Mouse (Mus musculus): ENCODE results near the gene Olfr816.
"Not testable (repeated sequence)": the region's sequence is repeated elsewhere in the genome, so short reads cannot be mapped to it uniquely, and the experiment has no call there.

Olfr816 gene

DNA sequence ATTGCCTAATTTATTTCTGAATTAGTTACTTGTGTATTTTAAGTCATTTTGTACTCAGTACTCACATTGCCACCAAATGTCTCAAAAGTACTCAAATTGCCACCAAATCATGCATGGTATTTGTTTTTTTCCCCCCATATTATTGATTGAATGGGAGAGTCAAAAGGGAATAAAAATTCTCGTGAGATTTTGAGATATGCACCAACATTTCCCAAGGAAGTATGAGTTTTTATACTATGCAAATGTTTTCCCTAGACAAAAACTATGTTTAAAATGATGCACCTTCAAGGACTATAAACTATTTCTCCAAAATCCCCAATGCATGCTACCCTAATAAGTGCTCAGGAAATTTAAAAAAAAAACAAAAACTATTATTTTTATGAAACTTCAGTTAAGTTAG lies at the start of gene Olfr816:
Olfr816 (minus strand) TSS at position 101 of the 400 bp plus-strand sequence.
- no peak for DNase-seq (ENCODE audit: low spot score)

DNA sequence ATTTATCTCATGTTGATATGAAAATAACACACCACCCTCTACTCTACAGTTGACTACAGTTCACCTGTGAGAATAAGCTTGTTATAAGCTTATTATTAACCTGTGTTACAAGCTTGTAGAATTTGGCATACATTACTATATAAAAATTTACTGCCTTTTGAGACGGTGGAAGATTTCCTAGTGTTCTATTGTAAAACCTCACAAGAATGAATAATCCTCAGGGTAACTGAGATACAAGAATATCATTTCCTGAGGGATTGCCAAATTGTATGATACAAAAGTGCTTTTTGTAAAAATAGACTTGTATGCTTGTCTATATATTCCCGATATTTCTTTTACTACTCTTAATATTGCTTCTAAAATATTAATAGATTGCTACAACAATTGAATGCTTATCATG lies 33.6 kb upstream of the Olfr816 start, which contains the start of gene Olfr818:
Olfr818 (minus strand) TSS at position 101 of the 400 bp plus-strand sequence.
- DNase-seq (ENCODE audit: low spot score), result no peak

DNA sequence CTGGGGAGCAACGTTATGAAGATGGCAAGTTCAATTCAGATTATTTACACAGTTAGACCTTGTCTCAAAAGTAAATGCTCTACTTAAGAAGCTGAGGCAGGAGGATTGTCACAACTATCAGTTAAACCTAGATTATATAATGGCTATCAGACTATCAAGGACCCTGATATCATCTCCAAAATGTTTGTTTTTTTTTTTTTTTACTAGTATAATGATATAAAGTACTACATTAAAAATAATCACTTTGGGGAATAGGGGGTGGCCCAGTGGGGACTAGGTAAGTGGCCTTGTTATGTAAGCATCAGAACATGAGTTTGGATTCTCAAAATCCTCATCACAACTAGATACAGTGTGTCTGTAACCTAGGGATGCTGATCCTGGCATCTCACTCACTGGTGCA lies 9.6 kb downstream of the Olfr816 start, which contains the start of gene Olfr815:
Olfr815 (minus strand) TSS at position 101 of the 400 bp plus-strand sequence.
- DNase-seq (ENCODE audit: low spot score), result not testable (repeated sequence)

DNA sequence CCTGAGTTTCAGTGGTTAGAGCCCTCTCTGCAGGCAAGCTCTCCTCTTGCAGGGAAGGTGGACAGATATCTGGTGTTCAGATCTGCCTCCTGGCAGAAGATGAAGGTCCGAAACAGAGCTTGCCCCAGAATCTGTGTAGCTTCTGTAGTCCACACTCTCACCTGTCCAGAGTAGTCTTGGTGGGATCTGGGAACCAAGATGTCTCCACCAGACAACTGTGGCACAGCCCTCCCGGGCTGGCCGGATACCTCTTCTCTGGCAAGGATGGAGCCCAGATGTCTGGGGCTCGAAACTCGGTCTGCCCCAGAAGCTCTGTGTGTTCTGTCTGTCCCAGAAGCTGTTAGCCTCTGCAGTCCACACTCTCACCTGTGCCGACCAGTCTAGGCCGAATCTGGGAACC lies 29.5 kb downstream of the Olfr816 start:
- DNase-seq (ENCODE audit: low spot score), result no peak

DNA sequence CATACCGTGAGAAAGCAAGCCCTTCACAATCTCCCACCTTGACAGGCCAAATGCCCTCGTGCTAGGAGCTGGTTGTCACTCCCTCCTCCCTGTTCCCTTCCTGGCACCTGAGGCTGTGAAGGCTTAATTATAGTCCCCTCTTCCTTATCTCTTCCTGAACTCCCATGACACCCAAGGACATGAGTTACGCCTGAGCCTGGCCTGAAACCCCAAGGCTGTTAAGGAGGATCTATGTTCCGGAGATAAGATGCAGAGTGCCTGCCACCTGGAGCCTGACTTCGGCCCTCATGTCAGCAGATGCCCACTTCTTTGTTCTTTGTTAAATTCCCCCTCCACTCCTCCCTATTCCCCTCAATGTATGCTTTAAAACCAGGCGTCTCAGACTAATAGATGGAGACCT lies 29.9 kb downstream of the Olfr816 start:
- DNase-seq (ENCODE audit: low spot score), result not testable (repeated sequence)

DNA sequence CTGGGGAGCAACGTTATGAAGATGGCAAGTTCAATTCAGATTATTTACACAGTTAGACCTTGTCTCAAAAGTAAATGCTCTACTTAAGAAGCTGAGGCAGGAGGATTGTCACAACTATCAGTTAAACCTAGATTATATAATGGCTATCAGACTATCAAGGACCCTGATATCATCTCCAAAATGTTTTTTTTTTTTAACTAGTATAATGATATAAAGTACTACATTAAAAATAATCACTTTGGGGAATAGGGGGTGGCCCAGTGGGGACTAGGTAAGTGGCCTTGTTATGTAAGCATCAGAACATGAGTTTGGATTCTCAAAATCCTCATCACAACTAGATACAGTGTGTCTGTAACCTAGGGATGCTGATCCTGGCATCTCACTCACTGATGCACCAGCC lies 35.6 kb downstream of the Olfr816 start, which contains the start of gene Olfr814:
Olfr814 (minus strand) TSS at position 101 of the 400 bp plus-strand sequence.
- not testable (repeated sequence) for DNase-seq (ENCODE audit: low spot score)
